Mouse (Mus musculus) C2C12 (cell line): ENCODE results near the gene 5730455P16Rik. TPM values are rescaled to one million over a fixed set of nuclear protein-coding genes. Genes with fewer than 3 reads are reported as not detected.
"Not testable (repeated sequence)": the region's sequence is repeated elsewhere in the genome, so short reads cannot be mapped to it uniquely, and the experiment has no call there.

ENCODE experiments used
- H3K27me3 ChIP-seq: one replicate; pipeline ENCODE4 v1.6.1; 2011; ENCODE audit not compliant: control insufficient read depth, insufficient read depth, insufficient read length
- H3K36me3 ChIP-seq: one replicate; pipeline ENCODE4 v1.6.1; 2011; ENCODE audit not compliant: control insufficient read depth, insufficient read depth
- H3K4me3 ChIP-seq: one replicate; pipeline ENCODE4 v1.5.1; 2011; ENCODE audit warnings: mild to moderate bottlenecking, control low read depth; ENCODE audit not compliant: poor library complexity, insufficient read depth, severe bottlenecking
- H3K79me2 ChIP-seq: one replicate; pipeline ENCODE4 v1.6.1; 2011; ENCODE audit not compliant: control insufficient read depth, insufficient read depth
- H3K79me3 ChIP-seq: one replicate; pipeline ENCODE4 v1.6.1; 2011; ENCODE audit warnings: low read depth, control low read depth
- H3ac ChIP-seq: one replicate; pipeline ENCODE3; 2011; ENCODE audit warnings: low read depth; ENCODE audit not compliant: control insufficient read depth, insufficient read length
- CEBPB ChIP-seq: IDR thresholded peaks from one replicate; pipeline ENCODE4 v1.6.1; 2011; ENCODE audit warnings: low read depth, mild to moderate bottlenecking, control low read depth, moderate library complexity
- CTCF ChIP-seq: IDR thresholded peaks from one replicate; pipeline ENCODE4 v1.5.1; 2011; ENCODE audit not compliant: control insufficient read depth, insufficient read depth, insufficient read length
- FOSL1 ChIP-seq: IDR thresholded peaks from one replicate; pipeline ENCODE4 v1.8.0; 2011; ENCODE audit warnings: mild to moderate bottlenecking, low read length; ENCODE audit not compliant: poor library complexity, insufficient read depth, severe bottlenecking
- MAX ChIP-seq: IDR thresholded peaks from one replicate; pipeline ENCODE4 v1.6.1; 2011; ENCODE audit warnings: mild to moderate bottlenecking, control low read depth
- MYOD1 ChIP-seq: IDR thresholded peaks from one replicate; pipeline ENCODE4 v1.6.1; 2011; ENCODE audit warnings: low read depth; ENCODE audit not compliant: control insufficient read depth, insufficient read length
- MYOG ChIP-seq: IDR thresholded peaks from one replicate; pipeline ENCODE4 v1.6.1; 2011; ENCODE audit not compliant: control insufficient read depth, insufficient read length; ENCODE audit errors: extremely low read depth
- USF1 ChIP-seq: IDR thresholded peaks from one replicate; pipeline ENCODE4 v1.6.1; 2011; ENCODE audit warnings: low read depth, mild to moderate bottlenecking, control low read depth, moderate library complexity
- long read RNA-seq, 2 experiments: library from polyadenylated mRNA; unstranded; transcript quantifications; one replicate each; pipeline ENCODE4 v2.0.0; 2019 to 2020
- polyA plus RNA-seq: library from polyadenylated mRNA; unstranded; fragments of >200 nt; fragmentation: generic; extraction: Trizol; gene quantifications from one replicate; pipeline ENCODE4 v1.2.1, GENCODE M21; 2012; ENCODE audit warnings: missing spikeins

The 5730455P16Rik gene
- polyA plus RNA-seq, result 4.3 TPM
- long read RNA-seq, experiment 1, full-length matches to known transcripts, result 16 of 24 reads
- long read RNA-seq, experiment 1, partial matches to known transcripts, result 1 of 24 reads
- long read RNA-seq, experiment 1, other reads (novel, unspliced or antisense), result 7 of 24 reads
- long read RNA-seq, experiment 2, full-length matches to known transcripts, result 110 of 137 reads
- long read RNA-seq, experiment 2, partial matches to known transcripts, result 2 of 137 reads
- long read RNA-seq, experiment 2, other reads (novel, unspliced or antisense), result 25 of 137 reads

GRCm38 (mm10) chr11:80377712-80378451 is at the start of gene 5730455P16Rik:
TSS of gene 5730455P16Rik (minus strand) at chr11:80378034.
- Histone ChIP-seq H3K27me3 (no peaks in the 10 kb centered on the region), H3K79me2 (peaks cover 17% of the 10 kb centered on the region), H3K79me3 (peaks cover 1% of the 10 kb centered on the region), H3K36me3 (peaks cover 24% of the 10 kb centered on the region), H3K4me3 (peak within 1 kb of the TSS; percentile 84), H3ac (peak within 1 kb of the TSS; percentile 92)
- TF ChIP-seq CTCF, result no peak
- no peak for TF ChIP-seq MYOD1
- no peak for TF ChIP-seq CEBPB
- no peak for TF ChIP-seq MYOG
- no peak for TF ChIP-seq USF1
- no peak for TF ChIP-seq FOSL1
- no peak for TF ChIP-seq MAX

GRCm38 (mm10) chr11:80426029-80426813 is 48.4 kb upstream of the 5730455P16Rik start:
- H3ac ChIP-seq, H3K36me3 ChIP-seq, H3K27me3 ChIP-seq, H3K4me3 ChIP-seq: not testable (repeated sequence)
- peaks cover 26% of the 10 kb centered on the region for H3K79me3 ChIP-seq
- H3K79me2 ChIP-seq, result peaks cover 29% of the 10 kb centered on the region

GRCm38 (mm10) chr11:80425247-80425778 is 47.5 kb upstream of the 5730455P16Rik start:
- H3ac ChIP-seq, result no peak overlapping the region
- no peak overlapping the region for H3K4me3 ChIP-seq
- TF ChIP-seq MYOD1, result no peak
- TF ChIP-seq CEBPB, result no peak
- TF ChIP-seq MAX, result no peak
- no peak for TF ChIP-seq MYOG
- no peak for TF ChIP-seq CTCF
- no peak for TF ChIP-seq FOSL1
- no peak for TF ChIP-seq USF1
- no peaks in the 10 kb centered on the region for H3K27me3 ChIP-seq
- H3K79me2 ChIP-seq, result peaks cover 20% of the 10 kb centered on the region
- H3K36me3 ChIP-seq, result no peaks in the 10 kb centered on the region
- peaks cover 18% of the 10 kb centered on the region for H3K79me3 ChIP-seq

DNA sequence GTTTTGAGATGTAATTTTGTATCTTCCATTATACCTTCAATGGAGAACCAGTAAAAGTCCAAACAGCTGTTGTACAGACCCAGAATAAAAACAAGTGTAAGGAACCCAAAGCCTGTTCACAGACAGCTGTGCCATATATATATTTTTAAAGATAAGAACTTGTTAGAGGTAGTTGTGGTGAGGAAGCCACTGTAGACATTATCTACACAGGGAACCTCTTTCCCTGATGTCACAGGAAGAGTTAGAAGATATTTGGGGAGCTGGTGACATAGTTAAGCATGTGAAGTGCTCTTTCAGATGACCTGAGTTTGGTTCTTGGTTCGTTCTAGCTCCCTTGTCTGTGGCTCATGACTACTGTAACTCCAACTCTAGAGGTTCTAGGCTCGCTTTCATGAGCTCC is 46.9 kb upstream of the 5730455P16Rik start:
- H3ac ChIP-seq, result no peak overlapping the region
- no peak for TF ChIP-seq USF1
- TF ChIP-seq MYOD1, result no peak
- no peak for TF ChIP-seq CTCF
- TF ChIP-seq CEBPB, result no peak
- no peak for TF ChIP-seq MAX
- no peak for TF ChIP-seq MYOG
- no peak overlapping the region for H3K4me3 ChIP-seq
- no peaks in the 10 kb centered on the region for H3K36me3 ChIP-seq
- H3K79me3 ChIP-seq, result peaks cover 12% of the 10 kb centered on the region
- H3K79me2 ChIP-seq, result peaks cover 13% of the 10 kb centered on the region
- H3K27me3 ChIP-seq, result no peaks in the 10 kb centered on the region

DNA sequence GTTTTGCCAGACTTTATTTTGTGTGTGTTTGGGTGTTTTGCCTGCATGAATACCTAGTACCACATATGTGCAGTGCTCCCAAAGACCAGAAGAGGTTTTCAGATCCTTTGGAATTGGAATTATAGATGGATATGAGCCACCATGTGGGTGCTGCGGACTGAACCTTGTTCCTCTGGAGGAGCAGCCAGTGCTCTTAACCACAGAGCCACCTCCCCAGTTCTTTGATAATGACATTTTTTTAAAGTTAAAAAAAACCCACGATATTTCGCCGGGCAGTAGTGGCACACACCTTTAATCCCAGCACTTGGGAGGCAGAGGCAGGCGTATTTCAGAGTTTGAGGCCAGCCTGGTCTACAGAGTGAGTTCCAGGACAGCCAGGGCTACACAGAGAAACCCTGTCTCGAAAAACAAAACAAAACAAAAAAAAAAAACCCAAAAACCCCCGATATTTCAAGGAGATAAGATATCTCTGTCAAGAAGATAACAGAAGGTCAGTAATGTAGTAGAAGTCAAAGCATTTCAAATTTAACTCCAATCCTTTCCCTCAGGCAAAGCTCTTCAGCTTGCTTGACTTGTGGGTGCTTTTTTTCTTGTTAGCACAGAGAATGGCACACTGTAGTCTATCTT is 43.7 kb upstream of the 5730455P16Rik start:
- TF ChIP-seq MYOG, result no peak
- no peak for TF ChIP-seq CEBPB
- TF ChIP-seq CTCF, result no peak
- TF ChIP-seq FOSL1, result no peak
- TF ChIP-seq MAX, result no peak
- TF ChIP-seq MYOD1, result no peak
- no peak for TF ChIP-seq USF1
- Histone ChIP-seq H3ac (no peak overlapping the region), H3K27me3 (no peaks in the 10 kb centered on the region), H3K79me3 (no peaks in the 10 kb centered on the region), H3K79me2 (no peaks in the 10 kb centered on the region), H3K4me3 (no peak overlapping the region), H3K36me3 (peaks cover 1% of the 10 kb centered on the region)
